Mouse (Mus musculus) brain, adult 2 months (tissue): ENCODE results near the gene Casp3.
A peak's percentile ranks its signal among the peaks of the same experiment; 100 is the strongest.

Experiments
- DNase-seq: peaks from one replicate; pipeline ENCODE4 v3.0.0; 2011; ENCODE audit warnings: low read depth, low spot score

Casp3 gene

DNA sequence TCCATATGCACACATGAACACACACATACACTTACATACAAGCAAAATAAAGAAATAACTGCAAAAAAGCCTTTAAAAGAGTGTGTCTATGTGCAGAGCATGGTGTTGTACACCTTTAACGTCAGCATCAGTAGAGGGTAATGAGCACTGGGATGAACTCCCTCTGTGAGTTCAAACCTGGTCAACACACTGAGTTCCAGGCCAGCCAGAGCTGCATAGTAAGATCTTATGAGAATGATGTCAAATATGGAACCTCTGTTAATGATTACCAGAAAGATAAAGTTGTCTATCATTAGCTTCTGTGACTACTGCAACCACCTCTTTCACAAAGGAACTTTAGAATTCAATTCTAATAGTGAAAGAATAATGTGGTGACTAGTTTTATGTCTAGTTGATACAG, 10.2 kb upstream of the Casp3 start:
- DNase-seq = no peak

DNA sequence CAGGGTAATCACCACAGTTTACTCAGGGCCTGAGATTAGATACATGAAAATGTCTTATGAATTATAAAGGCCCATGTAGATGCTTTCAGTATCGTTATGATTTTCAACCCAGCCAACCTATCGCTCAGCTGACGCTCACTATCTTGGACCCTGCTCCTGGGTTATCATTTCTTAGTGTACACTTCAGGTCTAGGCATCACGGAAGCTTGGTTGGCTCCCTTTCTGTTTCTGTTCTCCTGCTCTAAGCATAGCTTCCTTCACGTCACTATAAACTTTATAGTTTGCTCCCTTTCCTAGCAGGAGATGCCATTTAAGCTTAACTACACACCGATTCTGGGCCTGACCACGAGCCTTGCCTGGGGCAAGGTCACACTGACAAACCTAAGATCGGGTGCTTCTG, 5.5 kb upstream of the Casp3 start:
- DNase-seq = no peak

DNA sequence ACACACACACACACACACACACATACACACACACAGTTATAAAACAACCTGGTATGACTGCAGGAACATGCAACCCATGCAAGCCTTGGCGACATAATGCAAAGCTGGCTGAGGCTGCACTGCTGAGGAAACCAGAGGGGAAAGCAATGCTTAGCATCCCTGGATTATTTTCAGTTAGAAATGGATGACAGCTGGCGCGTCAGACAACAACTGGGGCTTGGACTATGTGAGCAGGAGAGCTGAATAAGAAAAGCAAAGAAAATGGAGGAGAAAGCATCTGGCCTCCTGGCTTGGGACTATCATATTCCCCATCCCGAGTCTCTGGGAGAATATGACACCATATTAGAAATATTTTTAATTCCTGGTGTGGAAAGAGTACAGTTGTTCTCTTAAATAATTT, 4.2 kb upstream of the Casp3 start:
- peak; percentile 30 for DNase-seq

DNA sequence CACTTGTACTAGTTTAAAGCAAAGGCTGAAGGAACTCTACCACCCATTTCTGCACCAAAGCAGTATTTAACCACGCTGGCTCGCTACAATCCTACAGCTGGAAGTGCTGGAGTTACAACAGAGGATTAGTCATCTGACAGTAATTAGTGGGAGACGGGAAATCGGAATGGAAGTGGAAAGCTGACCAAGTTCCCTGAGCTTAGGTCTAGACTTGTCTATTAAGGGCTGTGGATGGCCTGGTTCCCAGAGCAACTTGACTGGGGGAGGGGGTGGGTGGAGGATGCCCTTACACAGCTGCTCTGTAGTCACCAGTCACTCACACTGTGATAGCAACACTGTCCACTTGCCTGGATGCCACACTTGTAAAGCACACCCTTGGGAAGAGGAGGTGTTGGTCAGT, 3.7 kb upstream of the Casp3 start:
- peak; percentile 74 for DNase-seq

DNA sequence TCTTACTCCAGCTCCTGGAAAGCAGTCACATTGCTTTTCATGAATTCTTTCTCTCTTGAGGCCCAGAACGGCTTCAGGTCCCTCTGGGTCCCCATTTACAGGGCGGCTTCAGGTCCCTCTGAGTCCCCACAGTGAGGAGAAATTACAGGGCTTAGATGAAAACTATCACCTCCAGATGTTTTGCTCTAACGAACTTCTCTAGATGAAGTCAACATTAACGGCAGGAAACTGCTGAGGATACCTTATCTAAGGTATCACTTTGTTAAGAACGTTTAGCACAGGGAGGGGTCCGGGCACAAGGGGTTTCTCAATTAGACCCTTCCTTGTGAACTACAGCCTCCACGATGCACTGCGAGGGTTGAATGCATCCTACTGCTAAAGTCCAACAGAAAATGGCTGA, 1.2 kb upstream of the Casp3 start:
- no peak for DNase-seq

DNA sequence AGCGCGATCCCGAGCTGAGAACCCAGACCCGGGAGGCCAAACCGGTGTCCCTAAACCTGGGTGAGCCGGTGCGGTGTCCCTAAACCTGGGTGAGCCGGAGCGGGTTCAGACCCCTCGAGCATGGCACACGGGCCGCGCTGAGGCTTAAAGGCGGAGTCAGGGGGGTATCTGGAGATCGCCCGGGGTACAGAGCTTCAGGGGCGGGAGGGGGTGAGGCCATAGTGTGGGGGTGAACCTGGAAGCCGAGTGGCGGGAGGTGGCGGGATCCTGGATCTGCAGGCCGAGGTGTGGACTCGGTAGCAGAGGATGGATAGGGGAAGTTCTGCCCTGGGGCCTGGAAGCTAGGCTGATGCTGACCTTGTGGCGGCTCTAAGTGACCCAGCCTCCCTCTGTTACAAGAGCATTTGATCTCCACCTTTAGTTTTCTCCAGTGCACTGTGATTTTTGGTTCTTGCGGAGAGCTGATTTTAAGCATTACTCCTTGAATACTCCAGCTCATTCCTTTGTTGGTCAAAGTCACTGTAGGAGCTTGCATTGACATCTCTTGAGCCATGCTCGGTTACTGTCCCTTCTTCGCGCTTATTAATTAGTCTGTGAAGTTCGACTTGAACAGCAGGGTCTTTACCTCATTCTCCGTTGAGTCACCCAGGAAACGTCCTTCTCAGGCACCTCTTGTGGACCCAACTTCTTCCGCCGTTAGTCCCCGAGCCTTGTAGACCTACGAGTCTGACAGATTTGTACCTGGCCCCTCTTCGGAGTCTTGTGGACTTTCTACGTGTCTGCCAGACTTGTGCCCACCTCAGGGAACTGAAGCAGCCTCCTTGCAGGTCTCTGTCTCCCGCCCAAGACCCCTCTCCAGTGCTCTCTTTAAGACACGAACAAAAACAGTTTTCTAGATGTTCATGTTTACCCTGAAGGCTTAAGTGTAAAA, 864 bp downstream of the Casp3 start:
- DNase-seq = peak; percentile 27

DNA sequence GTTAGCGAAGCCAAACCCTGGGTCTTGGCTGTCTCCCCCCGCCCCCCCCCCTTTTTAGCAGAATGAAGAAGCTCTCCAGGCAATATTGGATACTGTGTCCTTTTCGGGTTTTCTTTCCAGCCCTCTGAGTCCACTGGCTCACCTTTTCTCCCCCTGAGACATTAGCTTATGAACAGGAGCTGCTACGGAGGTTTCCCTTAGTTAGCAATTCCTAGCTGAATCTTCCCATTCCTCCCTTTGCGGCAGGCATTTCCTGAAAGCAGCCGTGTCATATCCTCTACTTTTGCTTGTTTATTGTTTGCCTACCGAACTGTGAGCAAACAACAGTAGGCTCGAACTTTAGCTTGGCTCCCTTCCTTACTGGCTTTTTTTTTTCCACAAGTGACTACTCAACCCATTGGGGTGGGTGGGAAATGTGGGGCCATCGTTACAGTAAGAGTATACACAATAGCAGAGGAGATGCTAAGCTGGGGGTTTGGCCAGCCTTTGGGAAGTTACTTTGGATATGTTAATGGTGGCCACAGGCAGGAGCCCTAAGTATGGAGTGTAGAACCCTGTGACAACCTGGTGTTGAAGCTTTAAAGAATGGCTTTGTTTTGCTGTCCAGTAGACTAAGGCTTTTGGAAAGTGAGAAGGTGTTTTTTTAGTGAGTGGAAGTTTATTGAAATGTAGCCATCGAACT, 1.7 kb downstream of the Casp3 start:
- DNase-seq = no peak

DNA sequence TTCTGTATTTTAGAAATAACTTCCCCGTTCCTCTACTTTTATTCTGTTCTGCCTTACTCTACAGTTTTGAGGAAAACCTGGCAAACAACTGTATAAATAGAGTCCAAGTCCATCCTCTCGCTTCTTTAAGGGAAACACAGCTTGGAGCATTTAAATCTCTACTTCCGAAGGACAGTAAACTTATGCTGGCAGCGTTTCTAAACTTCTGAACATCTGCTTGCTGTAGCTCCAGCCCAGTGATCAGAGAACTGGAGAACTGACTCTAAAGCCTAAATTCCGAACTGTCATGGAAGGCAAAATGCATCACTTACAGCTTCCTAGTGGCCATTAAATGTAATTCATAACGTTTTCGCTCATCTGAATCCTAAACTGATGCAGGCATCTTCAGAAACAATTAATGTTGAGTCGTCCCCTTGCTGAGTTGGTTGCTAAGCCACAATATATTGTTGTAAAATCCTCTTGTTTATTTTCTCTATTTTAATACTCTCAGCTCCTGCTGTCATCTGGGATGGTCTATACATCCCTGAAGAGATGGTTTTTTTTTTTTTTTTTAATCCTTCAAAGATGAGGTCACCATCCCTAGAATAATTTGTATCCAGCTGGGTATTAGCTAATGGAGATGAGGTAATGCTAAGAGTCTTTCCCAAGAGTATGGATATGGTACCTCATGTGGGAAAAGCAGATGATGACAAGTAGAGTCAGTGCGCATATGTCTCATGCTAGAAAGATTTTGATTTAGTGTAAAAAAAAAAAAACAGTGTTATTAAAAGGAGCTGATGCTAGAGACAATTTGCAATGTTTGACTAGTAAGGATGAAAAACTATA, 5.6 kb downstream of the Casp3 start:
- DNase-seq = peak; percentile 25

DNA sequence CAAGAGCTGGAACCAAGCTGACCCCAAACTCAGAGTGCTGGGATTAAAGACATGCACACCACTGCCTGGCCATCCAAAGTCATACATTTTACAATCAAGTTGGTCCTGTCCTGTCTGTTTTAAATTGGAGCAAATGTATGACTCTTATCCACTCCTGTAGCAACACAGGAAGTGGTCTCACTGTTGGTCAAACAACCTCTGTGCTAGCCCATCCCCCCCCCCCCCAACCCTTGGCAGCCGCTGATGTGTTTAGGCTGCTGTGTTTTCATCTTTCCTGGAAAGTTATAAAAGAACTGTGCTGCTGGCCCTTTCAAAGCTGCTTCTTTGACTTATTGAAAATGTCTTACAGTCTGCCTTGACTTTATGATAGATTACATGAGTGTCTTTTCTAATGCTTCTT, 8.1 kb downstream of the Casp3 start:
- no peak for DNase-seq

DNA sequence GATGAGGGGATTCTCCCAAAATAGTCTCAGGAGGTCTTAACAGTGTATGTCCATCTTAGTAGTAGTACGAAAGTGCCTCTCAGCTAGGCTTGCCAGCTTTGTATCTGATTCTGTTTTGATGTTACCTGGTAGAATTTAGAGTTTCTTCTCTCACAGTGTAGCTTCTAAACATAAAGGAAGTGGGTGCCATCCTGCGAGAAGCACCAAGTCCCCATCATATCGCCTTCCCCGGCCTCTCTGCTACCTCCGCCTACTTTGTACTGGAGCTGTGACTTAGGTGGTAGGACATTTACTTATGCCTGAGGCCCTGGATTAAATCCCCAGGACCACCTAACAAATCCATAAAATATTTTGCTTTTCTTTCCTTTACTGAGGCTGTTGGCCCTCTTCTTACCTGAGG, 9.6 kb downstream of the Casp3 start:
- no peak for DNase-seq

DNA sequence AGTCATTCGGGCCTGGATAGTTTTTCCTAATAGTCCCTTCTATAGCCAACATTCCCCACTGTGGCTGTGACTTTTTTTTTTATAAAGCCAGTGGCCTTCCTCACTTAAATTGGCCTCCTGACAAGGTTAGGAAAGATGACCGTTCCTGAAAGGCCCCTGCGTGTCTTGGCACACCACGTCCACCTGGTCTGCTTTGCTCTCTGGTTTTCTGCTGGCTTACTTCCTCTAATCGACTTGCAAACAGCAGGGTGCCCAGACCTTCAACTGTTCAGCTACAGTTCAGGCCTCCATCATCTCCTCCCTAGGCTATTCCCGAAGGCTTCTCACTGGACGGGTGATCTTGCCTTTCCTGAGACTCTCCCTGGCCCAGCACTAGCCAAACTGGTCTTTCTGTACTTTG, 10.8 kb downstream of the Casp3 start:
- no peak for DNase-seq

DNA sequence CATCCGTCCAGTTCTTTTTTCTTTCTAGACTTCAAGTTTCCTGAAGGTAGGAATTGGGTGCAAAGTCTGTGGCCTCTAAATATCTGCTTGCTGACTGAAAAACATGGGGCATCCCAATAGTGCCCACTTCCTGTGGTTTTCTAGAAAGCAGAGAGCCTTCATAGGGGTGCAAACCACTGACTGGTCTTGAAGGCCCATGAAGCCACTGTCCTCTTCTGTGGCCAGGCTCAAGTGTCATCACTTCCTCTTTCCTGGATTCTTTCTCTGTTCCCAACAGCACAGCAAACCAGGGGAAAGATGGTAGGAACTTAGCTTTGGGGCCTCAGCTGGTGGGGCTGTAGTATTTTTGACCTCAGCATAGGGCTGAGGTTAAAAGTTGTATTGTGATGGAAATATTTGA, 11.6 kb downstream of the Casp3 start:
- DNase-seq = no peak

DNA sequence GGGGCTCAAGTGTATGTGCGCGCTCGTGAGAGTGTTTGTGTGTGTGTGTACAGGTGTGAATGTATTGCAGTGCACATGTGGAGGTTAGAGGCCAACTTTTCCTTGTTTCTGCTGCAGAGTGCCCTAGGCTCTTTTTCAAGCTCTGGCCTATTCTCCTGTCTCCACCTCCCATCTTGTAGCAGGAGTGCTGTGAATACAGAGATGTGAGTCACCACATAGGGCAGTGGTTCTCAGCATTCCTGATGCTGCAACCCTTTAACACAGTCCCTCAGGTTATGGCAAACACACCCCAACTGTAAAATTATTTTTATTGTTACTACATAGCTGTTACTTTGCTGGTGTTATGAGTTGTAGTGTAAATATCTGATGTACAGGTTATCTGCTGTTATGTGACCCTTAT, 13.3 kb downstream of the Casp3 start:
- no peak for DNase-seq

DNA sequence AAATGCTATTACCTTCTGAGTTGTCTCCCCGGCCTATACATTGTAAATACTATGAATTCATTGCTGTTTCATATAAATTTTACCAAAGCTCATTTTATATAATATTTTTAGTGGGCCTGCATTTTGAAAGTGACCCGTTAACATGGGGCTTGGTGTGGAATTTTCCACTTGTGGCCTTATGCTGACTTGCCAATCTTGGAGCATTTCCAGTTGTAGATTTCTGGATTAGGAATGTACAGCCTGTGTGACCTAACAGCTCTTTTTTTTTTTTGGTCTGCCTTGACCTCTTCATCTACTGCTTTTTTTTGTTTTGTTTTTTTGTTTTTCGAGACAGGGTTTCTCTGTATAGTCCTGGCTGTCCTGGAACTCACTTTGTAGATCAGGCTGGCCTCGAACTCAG, 13.8 kb downstream of the Casp3 start:
- no peak for DNase-seq

DNA sequence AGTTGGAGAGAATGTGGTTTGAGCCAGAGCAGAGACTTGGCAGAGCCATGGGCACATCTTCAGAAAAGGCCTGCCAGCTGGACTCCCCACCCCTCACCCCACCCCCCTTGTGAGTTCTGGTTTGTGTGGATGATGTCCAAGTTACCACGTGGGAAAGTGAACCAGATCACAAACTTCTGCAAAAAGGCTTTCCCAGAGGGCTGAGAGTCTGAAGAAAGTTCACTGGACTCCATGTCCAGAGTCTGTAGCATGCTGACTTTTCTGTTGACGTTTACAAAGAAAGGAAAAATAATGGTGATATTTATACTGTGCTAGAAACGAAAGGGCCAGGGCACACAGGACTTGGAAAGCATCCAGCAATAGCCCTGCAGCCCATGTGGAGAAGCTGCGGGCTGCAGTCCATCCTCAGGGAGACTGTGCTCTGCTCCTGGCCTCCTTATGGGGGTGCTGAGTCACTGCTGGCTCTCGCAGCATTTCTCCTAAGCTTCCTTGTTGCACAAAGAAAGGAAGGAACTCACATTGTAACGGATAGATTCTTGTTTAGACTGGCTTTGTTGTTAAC, 22.0 kb downstream of the Casp3 start:
- peak; percentile 81 for DNase-seq

DNA sequence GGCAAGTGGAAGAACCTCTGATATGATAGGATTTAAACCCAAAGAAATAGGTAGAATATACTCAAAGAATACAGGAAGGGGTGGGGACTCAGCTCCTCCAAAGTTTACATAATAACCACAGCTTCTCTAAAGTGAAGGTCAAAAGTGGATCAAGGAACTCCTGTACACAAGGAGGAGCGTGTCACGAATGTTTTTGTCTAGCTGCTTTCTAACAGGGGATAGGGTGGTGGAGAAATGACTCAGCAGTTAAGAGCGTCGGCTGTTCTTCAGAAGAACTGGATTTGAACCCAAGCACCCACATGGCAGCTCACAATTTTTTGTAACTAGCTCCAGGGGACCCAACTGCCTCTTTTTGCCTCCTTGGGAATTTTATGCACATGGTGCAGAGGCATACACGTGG, 22.8 kb downstream of the Casp3 start:
- DNase-seq = no peak

DNA sequence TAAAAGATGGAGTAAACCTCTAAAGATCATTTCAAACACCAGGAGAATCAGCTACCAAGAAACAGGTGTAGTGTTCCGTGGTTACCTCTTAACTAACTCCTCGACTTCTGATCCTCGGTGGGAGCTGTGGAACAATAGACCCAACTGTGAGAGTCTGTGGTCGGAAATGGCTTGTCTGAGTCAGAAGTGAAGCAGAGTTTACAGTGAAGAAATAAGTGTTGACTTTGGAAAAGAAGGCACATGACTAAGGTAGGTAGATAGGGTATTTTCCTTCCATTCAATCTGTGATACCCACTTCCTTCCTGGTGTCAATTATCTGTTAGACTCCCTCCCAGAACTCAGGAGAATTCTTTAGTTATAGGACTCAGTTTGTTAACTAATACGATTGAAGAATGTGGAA, 24.2 kb downstream of the Casp3 start:
- DNase-seq = no peak

DNA sequence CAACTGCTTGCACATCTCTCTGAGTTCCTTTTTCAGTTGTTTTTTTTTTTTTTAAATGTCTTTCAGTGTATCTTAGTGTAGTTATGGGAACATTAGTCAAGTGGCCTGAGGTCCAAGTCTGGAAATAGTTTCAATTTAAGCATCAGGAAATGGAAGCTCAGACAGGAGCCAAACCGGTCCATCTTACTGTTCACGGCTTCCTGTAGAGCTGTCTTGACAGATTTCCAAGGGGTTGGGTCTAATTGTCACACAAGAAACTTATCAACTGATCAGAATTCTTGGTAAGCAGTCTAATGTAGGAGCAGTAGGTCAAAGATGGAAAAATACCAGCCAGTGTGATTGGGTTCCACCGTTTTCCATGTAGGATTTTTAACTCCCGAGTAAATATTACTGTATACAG, 31.3 kb downstream of the Casp3 start:
- no peak for DNase-seq

DNA sequence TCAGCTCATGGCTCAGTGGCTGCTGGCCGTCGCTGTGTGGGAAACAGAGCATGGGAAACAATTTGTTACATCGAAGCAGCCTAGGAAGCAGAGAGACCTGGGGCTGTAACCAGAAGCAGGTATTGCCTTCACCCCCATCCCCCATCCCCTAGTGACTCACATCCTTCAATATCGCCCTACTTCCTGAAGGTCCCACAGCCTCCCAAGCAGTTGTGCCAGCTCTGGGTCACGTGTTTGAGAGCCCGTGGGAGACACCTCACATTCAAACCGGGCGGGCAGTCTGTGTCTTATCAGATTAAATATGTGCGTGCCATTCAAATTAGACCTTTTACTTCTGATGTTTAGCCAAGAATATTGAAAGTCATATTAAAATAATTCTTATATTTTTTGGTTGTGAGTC, 34.8 kb downstream of the Casp3 start:
- DNase-seq = no peak

DNA sequence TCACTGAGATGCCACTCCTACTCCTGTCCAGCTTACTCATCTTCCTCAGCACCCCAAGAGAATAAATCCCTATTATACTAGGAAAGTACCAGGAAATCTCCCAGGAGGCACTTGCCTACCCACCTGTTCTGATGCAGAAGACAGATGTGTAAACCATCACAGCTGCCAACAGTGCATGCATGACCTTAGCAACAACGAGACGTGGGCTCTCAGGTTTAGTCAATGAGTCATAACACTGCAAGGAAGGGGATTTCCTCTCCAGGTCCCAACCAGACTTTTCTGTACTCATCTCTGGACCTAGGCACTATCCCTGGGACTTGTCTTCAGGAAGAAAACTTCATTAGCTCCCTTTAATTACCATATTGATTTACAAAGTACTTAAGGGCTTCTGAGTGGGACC, 38.8 kb downstream of the Casp3 start:
- no peak for DNase-seq

DNA sequence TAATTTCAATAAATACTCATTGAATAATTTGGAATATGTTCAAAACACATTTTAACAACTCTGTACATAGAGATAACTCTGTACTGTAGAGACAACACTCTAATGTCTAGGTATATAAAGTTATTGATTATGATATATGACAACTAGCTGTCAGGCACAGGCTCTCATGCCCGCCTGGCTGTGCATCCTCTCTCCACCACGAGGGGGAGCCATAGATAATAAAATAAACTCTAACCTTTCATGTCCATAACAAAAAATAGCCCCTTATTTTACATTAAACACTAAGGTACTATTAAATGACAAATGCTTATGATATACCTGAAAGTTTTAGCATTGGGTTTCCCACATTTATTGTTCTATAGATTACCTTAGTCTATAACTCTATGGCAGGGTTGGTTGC, 54.4 kb downstream of the Casp3 start:
- DNase-seq = peak; percentile 47
